Mouse (Mus musculus) cerebellum, adult 9-10 months (tissue): ENCODE measurements around the gene Olfr1104.

ENCODE experiments used
- DNase-seq: peaks from one replicate; pipeline ENCODE4 v3.0.0; 2022

The Olfr1104 gene

GRCm38 (mm10) chr2:87026980-87027379 lies at the start of gene Olfr1104:
Gene Olfr1104, minus strand, starts transcription at chr2:87027080.
- DNase-seq, result no peak

DNA sequence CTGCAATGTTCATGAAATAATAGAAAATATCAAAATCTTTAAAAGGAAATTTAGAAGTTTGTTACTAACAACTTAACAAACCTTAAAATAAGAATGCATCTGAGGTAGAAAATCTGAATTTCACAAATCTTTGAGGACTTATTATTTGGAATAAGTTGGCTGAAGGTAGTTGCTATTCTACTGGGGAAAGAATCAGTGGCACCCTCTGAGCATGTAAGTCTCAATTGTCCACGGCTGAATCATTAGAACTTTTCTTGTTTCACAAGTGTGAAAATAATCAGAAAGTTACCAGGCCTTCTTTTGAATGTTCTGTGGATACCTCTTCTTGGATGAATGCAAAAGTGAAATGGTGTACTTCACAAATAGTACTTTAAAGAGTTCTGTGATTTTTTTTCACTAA lies 48.8 kb upstream of the Olfr1104 start, which contains the start of gene Olfr1107:
Olfr1107 (minus strand) TSS at position 101 of the 400 bp plus-strand sequence.
- no peak for DNase-seq

DNA sequence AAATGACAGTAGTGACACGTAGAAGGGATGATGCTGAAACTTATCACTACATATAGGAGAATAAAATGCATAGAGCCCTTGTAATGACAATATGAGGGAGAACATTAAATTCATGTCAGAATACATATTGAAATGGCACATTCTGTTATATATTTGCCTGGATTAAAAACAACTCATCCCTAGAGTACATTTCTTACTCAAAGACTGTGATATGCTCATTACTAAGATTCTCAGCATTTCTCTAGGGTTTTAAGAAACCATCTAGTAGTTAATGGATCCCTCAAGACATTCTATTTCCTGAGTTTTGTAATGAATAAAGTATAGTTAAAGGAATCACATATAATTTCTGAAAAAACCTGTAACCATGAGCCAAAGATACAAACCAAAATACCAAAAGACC lies 25.3 kb upstream of the Olfr1104 start, which contains the start of gene Olfr1106:
Olfr1106 (minus strand) TSS at position 101 of the 400 bp plus-strand sequence.
- DNase-seq, result no peak

GRCm38 (mm10) chr2:87036431-87036830 lies 9.6 kb upstream of the Olfr1104 start, which contains the start of gene Olfr1105:
Gene Olfr1105, minus strand, starts transcription at chr2:87036531.
- DNase-seq, result no peak

- no peak for DNase-seq
These were observed 28.8 kb downstream of the Olfr1104 start, which contains the start of gene Olfr1102 for GRCm38 (mm10) chr2:86998098-86998497. Gene Olfr1102, plus strand, starts transcription at chr2:86998398.

- no peak for DNase-seq
These were observed 35.8 kb downstream of the Olfr1104 start, which contains the start of gene Olfr1101 for GRCm38 (mm10) chr2:86991121-86991520. Gene Olfr1101, minus strand, starts transcription at chr2:86991221.

GRCm38 (mm10) chr2:86979854-86980253 lies 47.0 kb downstream of the Olfr1104 start, which contains the start of gene Olfr1100:
Gene Olfr1100, minus strand, starts transcription at chr2:86979954.
- no peak for DNase-seq
